Mouse (Mus musculus) embryonic fibroblast, embryonic 13.5 days (primary cell): Measurements from ENCODE around the gene Phb2.

Experiments used
- CTCF ChIP-seq: IDR thresholded peaks from 2 replicates; pipeline ENCODE4 v1.5.1; 2011; ENCODE audit warnings: mild to moderate bottlenecking, control low read depth, low read length, moderate library complexity, borderline replicate concordance; ENCODE audit not compliant: insufficient read depth
- POLR2A ChIP-seq: IDR thresholded peaks from 2 replicates; pipeline ENCODE4 v1.6.1; 2011; ENCODE audit warnings: low read depth, mild to moderate bottlenecking, control low read depth, low read length, moderate library complexity

DNA sequence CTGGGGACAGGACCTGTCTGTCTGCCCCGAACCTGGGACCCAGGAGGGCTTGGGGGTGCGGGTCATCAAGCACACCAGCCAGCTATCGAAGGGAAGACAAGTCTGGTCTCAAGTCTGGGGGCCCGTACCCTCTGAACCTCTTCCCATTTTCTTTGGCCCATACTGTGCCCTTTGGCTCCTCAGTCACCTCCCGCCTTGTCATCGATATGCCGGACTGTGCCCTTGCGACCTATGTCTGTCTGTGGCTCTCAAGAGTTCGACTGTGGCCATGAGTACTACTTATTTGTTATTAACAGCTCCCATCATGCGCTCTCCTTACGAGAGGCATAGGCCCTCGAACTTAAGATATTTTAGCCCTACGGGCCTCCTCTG lies 48.7 kb upstream of the Phb2 start:
- TF ChIP-seq CTCF (no peak), POLR2A (no peak)
